Mouse (Mus musculus) liver, adult 2 months (tissue): Measurements from ENCODE around the gene Bag3. TPM values are rescaled to one million over a fixed set of nuclear protein-coding genes. Genes with fewer than 3 reads are reported as not detected.

Source experiments
- DNase-seq: peaks from one replicate; pipeline ENCODE4 v3.0.0-alpha.2; 2011; ENCODE audit warnings: low read depth, low spot score; ENCODE audit errors: extremely low read depth
- H3K27ac ChIP-seq: fragments of 200-500 bp; replicated peaks from 2 replicates; pipeline ENCODE4 v1.5.1; 2012; ENCODE audit warnings: low read depth, mild to moderate bottlenecking, control low read depth, inconsistent platforms, low read length; ENCODE audit not compliant: insufficient read depth
- H3K27me3 ChIP-seq: fragments of 200-500 bp; 2 replicates; pipeline ENCODE4 v1.6.1; 2012; ENCODE audit warnings: mild to moderate bottlenecking, moderate library complexity, low read length, inconsistent platforms; ENCODE audit not compliant: control insufficient read depth, insufficient read depth
- H3K36me3 ChIP-seq: fragments of 200-500 bp; 2 replicates; pipeline ENCODE4 v1.6.1; 2012; ENCODE audit warnings: low read length, inconsistent platforms; ENCODE audit not compliant: control insufficient read depth, insufficient read depth
- H3K4me1 ChIP-seq: fragments of 200-500 bp; 2 replicates; pipeline ENCODE4 v1.6.1; 2011; ENCODE audit warnings: low read length; ENCODE audit not compliant: control insufficient read depth, insufficient read depth
- H3K4me3 ChIP-seq: fragments of 200-500 bp; 2 replicates; pipeline ENCODE4 v1.5.1; 2011; ENCODE audit warnings: low read depth, mild to moderate bottlenecking, control low read depth, low read length, moderate library complexity; ENCODE audit not compliant: insufficient read depth
- H3K79me2 ChIP-seq: fragments of 200-500 bp; 2 replicates; pipeline ENCODE4 v1.6.1; 2012; ENCODE audit warnings: inconsistent platforms, mild to moderate bottlenecking, low read length, moderate library complexity; ENCODE audit not compliant: control insufficient read depth, insufficient read depth
- H3K9ac ChIP-seq: fragments of 200-500 bp; 2 replicates; pipeline ENCODE4 v1.6.1; 2012; ENCODE audit warnings: low read depth, mild to moderate bottlenecking, control low read depth, inconsistent platforms, low read length
- CTCF ChIP-seq: fragments of 200-500 bp; IDR thresholded peaks from 2 replicates; pipeline ENCODE4 v1.5.1; 2011; ENCODE audit warnings: low read depth, low read length, control low read depth
- POLR2A ChIP-seq: fragments of 200-500 bp; IDR thresholded peaks from 2 replicates; pipeline ENCODE4 v1.6.1; 2011; ENCODE audit warnings: low read length, control low read depth; ENCODE audit not compliant: insufficient read depth; ENCODE audit errors: extremely low read depth
- WGBS: fragments of 180-500 bp; shearing (Covaris S2); methylation state at CpG from one replicate; pipeline ENCODE4 v1.1.7; 2018; 5-methylcytosine and 5-hydroxymethylcytosine counted together
- polyA plus RNA-seq: library from polyadenylated mRNA; depleted of rRNA; stranded (reverse); fragments of >200 nt; gene quantifications from 2 replicates; pipeline ENCODE4 v1.2.3, GENCODE M21; 2012
- total RNA-seq: library from RNA; depleted of rRNA; stranded (reverse); fragments of >200 nt; gene quantifications from 2 replicates; pipeline ENCODE4 v1.2.3, GENCODE M21; 2014

The Bag3 gene
- total and polyA plus RNA-seq, 2 experiments = 3.4 to 30.3 TPM

DNA sequence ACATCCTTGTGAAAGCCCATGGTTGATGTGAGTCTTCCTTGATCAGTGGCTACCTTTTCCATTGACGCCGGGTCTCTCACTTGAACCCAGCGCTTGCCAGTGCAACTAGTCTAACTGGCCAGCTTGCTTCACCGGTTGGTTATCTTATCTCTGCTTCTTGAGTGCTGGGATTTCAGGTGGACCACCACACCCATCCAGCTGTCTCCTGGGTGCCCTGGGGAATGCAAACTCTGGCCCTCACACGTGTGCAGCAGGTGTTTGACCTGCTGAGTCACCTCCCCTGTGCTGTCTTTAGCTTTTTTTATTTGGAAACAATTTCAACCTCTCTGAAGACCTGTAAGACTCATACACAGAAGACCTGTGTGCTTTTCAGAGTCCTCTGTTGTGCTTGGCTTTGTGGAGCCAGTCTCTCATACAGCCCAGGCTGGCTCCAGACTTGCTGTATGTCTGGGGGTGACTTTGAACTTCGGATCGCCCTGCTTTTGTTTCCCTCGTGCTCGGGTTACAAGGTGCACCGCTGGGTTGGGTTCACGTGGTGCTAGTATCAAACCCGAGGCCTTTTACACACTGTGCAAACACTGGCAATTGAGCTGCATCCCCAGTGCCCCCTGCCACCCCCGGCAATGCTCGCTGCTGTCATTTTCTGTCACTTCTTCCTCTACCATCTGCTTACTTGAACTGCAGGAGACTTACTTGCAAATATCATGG is 19.9 kb downstream of the Bag3 start:
- H3K79me2 ChIP-seq = peaks cover 19% of the 10 kb centered on the region; the same call in 1 of the 2 replicates
- H3K36me3 ChIP-seq = peaks cover 37% of the 10 kb centered on the region
- H3K4me3 ChIP-seq = no peak overlapping the region
- H3K27me3 ChIP-seq = no peaks in the 10 kb centered on the region
- H3K9ac ChIP-seq = no peak overlapping the region
- 50% methylated on average over 14 of the region's 14 CpGs for WGBS
- no peak overlapping the region for H3K27ac ChIP-seq
- TF ChIP-seq CTCF (no peak), POLR2A (no peak)
- H3K4me1 ChIP-seq = no peaks in the 10 kb centered on the region
- DNase-seq = peak; percentile 69

DNA sequence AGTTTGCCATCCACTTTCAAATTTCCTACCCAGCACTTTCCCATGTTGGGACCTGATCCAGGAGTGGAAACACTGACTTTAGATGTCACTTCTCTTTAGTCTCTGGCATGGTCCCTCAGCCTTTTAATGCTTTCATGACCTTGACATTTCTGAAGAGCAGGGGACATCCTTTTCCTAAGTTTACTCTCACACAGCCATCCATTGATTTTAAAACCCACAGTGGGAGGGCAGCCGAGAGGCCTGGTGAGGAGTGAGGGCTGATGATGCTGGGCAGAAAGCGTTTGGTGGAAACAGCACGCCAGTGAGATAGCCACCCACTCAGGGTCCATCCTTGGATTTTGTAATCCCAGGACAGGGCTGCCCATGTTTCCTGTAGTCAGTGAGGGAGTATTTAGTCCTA is 20.5 kb downstream of the Bag3 start:
- H3K4me3 ChIP-seq = no peak overlapping the region
- H3K9ac ChIP-seq = no peak overlapping the region
- DNase-seq = no peak
- no peaks in the 10 kb centered on the region for H3K4me1 ChIP-seq
- H3K27ac ChIP-seq = no peak overlapping the region
- peaks cover 13% of the 10 kb centered on the region; the same call in 1 of the 2 replicates for H3K79me2 ChIP-seq
- 60% methylated on average over 3 of the region's 3 CpGs for WGBS
- peaks cover 40% of the 10 kb centered on the region for H3K36me3 ChIP-seq
- H3K27me3 ChIP-seq = no peaks in the 10 kb centered on the region
- TF ChIP-seq CTCF (no peak), POLR2A (no peak)

DNA sequence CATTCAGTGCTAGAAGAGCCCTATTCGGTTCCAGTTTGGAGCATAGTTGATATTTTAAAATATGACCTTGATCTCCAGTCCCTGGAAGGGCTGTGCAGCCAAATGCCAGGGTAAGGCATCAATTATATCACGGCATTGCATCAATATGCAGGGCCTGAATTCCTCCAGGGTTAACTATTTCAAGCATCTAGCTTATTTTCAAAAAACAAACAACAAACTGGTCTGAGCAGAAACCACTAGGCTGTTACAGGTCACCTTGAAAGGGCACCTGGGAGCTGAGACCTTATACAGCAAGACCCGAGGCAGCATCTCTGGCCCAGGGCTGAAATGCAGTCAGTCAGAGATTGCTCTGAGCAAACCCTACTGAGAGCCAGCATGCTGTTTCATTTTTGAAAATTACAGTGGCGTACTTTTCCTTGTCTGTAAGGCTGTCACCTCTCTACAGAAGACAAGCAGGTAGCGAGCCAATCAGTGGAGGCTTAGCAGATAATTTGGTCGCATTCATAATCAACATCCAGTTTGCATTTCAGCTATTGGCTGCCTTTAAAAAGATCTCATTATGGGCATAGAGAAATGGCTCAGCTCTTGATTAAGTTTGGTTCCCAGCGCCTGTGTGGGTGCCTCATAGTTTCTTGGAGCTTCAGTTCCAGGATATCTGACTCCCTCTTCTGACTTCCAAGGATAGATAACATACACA is 21.3 kb downstream of the Bag3 start:
- no peak for TF ChIP-seq POLR2A
- TF ChIP-seq CTCF = no peak
- H3K4me1 ChIP-seq = no peaks in the 10 kb centered on the region
- 82% methylated on average over 7 of the region's 7 CpGs for WGBS

DNA sequence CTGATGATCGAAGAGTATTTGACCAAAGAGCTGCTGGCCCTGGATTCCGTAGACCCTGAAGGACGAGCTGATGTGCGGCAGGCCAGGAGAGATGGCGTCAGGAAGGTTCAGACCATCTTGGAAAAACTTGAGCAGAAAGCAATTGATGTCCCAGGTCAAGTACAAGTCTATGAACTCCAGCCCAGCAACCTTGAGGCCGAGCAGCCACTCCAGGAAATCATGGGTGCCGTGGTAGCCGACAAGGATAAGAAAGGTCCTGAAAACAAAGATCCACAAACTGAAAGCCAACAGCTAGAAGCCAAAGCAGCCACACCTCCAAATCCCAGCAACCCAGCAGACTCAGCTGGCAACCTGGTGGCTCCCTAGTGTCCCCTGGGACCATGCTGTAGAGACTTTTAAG is 22.6 kb downstream of the Bag3 start:
- H3K4me1 ChIP-seq = no peaks in the 10 kb centered on the region
- no peaks in the 10 kb centered on the region for H3K79me2 ChIP-seq
- H3K36me3 ChIP-seq = peaks cover 37% of the 10 kb centered on the region
- no peaks in the 10 kb centered on the region for H3K27me3 ChIP-seq
- no peak for DNase-seq
- H3K4me3 ChIP-seq = no peak overlapping the region
- 97% methylated on average over 8 of the region's 8 CpGs for WGBS
- TF ChIP-seq CTCF (no peak), POLR2A (no peak)
- H3K9ac ChIP-seq = no peak overlapping the region
- H3K27ac ChIP-seq = no peak overlapping the region

More for the DNA sequence above, 21.3 kb downstream of the Bag3 start:
- DNase-seq = no peak
- peaks cover 40% of the 10 kb centered on the region for H3K36me3 ChIP-seq
- H3K9ac ChIP-seq = no peak overlapping the region
- H3K79me2 ChIP-seq = peaks cover 11% of the 10 kb centered on the region; the same call in 1 of the 2 replicates
- H3K4me3 ChIP-seq = no peak overlapping the region
- H3K27me3 ChIP-seq = no peaks in the 10 kb centered on the region
- H3K27ac ChIP-seq = no peak overlapping the region

DNA sequence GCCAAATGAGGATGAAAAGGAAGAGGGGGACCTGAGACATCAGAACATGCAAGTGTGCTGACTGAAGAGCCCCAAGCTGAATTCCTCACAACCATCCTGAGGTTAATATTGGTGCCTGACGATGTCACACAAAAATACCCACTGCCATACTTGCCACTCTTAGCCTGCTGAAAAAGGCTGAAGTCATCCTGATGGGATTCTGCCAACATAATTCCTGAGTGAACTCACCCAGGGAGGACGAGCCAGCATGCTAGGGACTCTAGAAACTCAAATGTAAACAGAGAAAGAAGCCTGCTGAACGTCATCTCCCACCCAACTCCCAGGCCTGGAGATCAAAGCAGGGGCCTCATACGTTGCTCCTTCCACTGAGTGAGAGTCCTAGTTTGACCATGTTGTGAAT is 25.7 kb downstream of the Bag3 start:
- DNase-seq = peak; percentile 41
- no peaks in the 10 kb centered on the region for H3K79me2 ChIP-seq
- peaks cover 4% of the 10 kb centered on the region; the same call in 1 of the 2 replicates for H3K4me1 ChIP-seq
- H3K27me3 ChIP-seq = no peaks in the 10 kb centered on the region
- no peak for TF ChIP-seq POLR2A
- TF ChIP-seq CTCF = no peak
- H3K9ac ChIP-seq = no peak overlapping the region
- H3K4me3 ChIP-seq = no peak overlapping the region
- no peak overlapping the region for H3K27ac ChIP-seq
- peaks cover 31% of the 10 kb centered on the region for H3K36me3 ChIP-seq
- 45% methylated on average over 4 of the region's 4 CpGs for WGBS
